Mouse (Mus musculus) limb, embryonic 13.5 days (tissue): Measurements from ENCODE around the gene Gm7029. TPM values are rescaled to one million over a fixed set of nuclear protein-coding genes. Genes with fewer than 3 reads are reported as not detected.
"Not testable (repeated sequence)": the region's sequence is repeated elsewhere in the genome, so short reads cannot be mapped to it uniquely, and the experiment has no call there.

ENCODE experiments used
- ATAC-seq: fragments of 200-750 bp; cut with Nextera tagmentation; 2 replicates; pipeline ENCODE4 v1.8.0; 2017; ENCODE audit warnings: low read depth, moderate number of reproducible peaks, moderate TSS enrichment; ENCODE audit not compliant: low FRiP score
- H3K27ac ChIP-seq: fragments of 300-500 bp; sonication (generic); 2 replicates; pipeline ENCODE4 v1.5.1; 2015; ENCODE audit warnings: inconsistent platforms, mild to moderate bottlenecking, moderate library complexity
- H3K27me3 ChIP-seq: fragments of 300-500 bp; sonication (generic); 2 replicates; pipeline ENCODE4 v1.6.1; 2015; ENCODE audit warnings: mild to moderate bottlenecking, inconsistent platforms
- H3K36me3 ChIP-seq: fragments of 300-500 bp; sonication (generic); 2 replicates; pipeline ENCODE4 v1.6.1; 2015; ENCODE audit warnings: inconsistent platforms, mild to moderate bottlenecking, moderate library complexity
- H3K4me1 ChIP-seq: fragments of 300-500 bp; sonication (generic); 2 replicates; pipeline ENCODE4 v1.6.1; 2015; ENCODE audit warnings: inconsistent platforms
- H3K4me2 ChIP-seq: fragments of 300-500 bp; sonication (generic); replicated peaks from 2 replicates; pipeline ENCODE4 v1.6.1; 2015; ENCODE audit warnings: inconsistent platforms, mild to moderate bottlenecking, moderate library complexity
- H3K4me3 ChIP-seq: fragments of 300-500 bp; sonication (generic); 2 replicates; pipeline ENCODE4 v1.5.1; 2015; ENCODE audit warnings: moderate library complexity, mild to moderate bottlenecking, inconsistent platforms
- H3K9ac ChIP-seq: fragments of 300-500 bp; sonication (generic); 2 replicates; pipeline ENCODE4 v1.6.1; 2015; ENCODE audit warnings: mild to moderate bottlenecking, inconsistent platforms
- H3K9me3 ChIP-seq: fragments of 300-500 bp; sonication (generic); 2 replicates; pipeline ENCODE4 v1.6.1; 2016; ENCODE audit warnings: inconsistent platforms
- WGBS: fragments of 180-500 bp; shearing (Covaris S2); methylation state at CpG from one replicate; pipeline ENCODE4 v1.1.7; 2015; 5-methylcytosine and 5-hydroxymethylcytosine counted together
- polyA plus RNA-seq: library from polyadenylated mRNA; unstranded; fragments of >200 nt; fragmentation: Nextera tagmentation; extraction: Ambion mirVana; gene quantifications from 2 replicates; pipeline ENCODE4 v1.2.1, GENCODE M21; 2015

Gene Gm7029
- polyA plus RNA-seq, 1 experiment from 2014 or later: not detected

- Histone ChIP-seq H3K36me3 (no peaks in the 10 kb centered on the region), H3K27ac (no peak overlapping the region), H3K4me3 (no peak overlapping the region), H3K4me2 (no peak overlapping the region), H3K4me1 (no peaks in the 10 kb centered on the region), H3K9me3 (no peaks in the 10 kb centered on the region), H3K27me3 (no peaks in the 10 kb centered on the region), H3K9ac (no peak overlapping the region)
- ATAC-seq: no peak
- 38% methylated on average over 9 of the region's 9 CpGs for WGBS
Observed at GRCm38 (mm10) chr17:33865330-33866030, 8.2 kb upstream of the Gm7029 start.

- Histone ChIP-seq H3K9me3 (no peaks in the 10 kb centered on the region), H3K27ac (no peak overlapping the region), H3K4me1 (no peaks in the 10 kb centered on the region), H3K4me3 (no peak overlapping the region), H3K4me2 (no peak overlapping the region), H3K27me3 (no peaks in the 10 kb centered on the region), H3K36me3 (peaks cover 37% of the 10 kb centered on the region), H3K9ac (no peak overlapping the region)
- 87% methylated on average over 11 of the region's 11 CpGs for WGBS
- no peak for ATAC-seq
Observed at GRCm38 (mm10) chr17:33874411-33874810, 774 bp downstream of the Gm7029 start.

GRCm38 (mm10) chr17:33875797-33876196 is 2.2 kb downstream of the Gm7029 start:
- 81% methylated on average over 5 of the region's 5 CpGs for WGBS
- not testable (repeated sequence) for H3K9ac ChIP-seq, H3K27me3 ChIP-seq, H3K4me3 ChIP-seq, H3K4me2 ChIP-seq, H3K27ac ChIP-seq, ATAC-seq, H3K4me1 ChIP-seq, H3K9me3 ChIP-seq
- peaks cover 47% of the 10 kb centered on the region for H3K36me3 ChIP-seq

GRCm38 (mm10) chr17:33884320-33884719 is 10.7 kb downstream of the Gm7029 start:
- H3K36me3 ChIP-seq: peaks cover 56% of the 10 kb centered on the region
- WGBS: 96% methylated on average over 9 of the region's 11 CpGs

GRCm38 (mm10) chr17:33887802-33888201 is 14.2 kb downstream of the Gm7029 start:
- 53% methylated on average over 2 of the region's 2 CpGs for WGBS
- not testable (repeated sequence) for H3K9me3 ChIP-seq, H3K27me3 ChIP-seq, ATAC-seq, H3K4me3 ChIP-seq, H3K27ac ChIP-seq, H3K9ac ChIP-seq
- H3K4me2 ChIP-seq: peak overlapping the region; percentile 72
- peaks cover 22% of the 10 kb centered on the region for H3K4me1 ChIP-seq
- H3K36me3 ChIP-seq: peaks cover 31% of the 10 kb centered on the region

More at GRCm38 (mm10) chr17:33884320-33884719, 10.7 kb downstream of the Gm7029 start:
- not testable (repeated sequence) for H3K27ac ChIP-seq, H3K9me3 ChIP-seq, H3K27me3 ChIP-seq, H3K4me3 ChIP-seq, H3K9ac ChIP-seq, H3K4me2 ChIP-seq, ATAC-seq
- H3K4me1 ChIP-seq: peaks cover 17% of the 10 kb centered on the region

- 0 out of 2 replicates have a peak overlapping the region, but pooled peaks have one; percentile 5 for H3K4me3 ChIP-seq
- peaks cover 22% of the 10 kb centered on the region for H3K4me1 ChIP-seq
- H3K4me2 ChIP-seq: peak overlapping the region; percentile 72
- not testable (repeated sequence) for H3K9me3 ChIP-seq, H3K9ac ChIP-seq, H3K27ac ChIP-seq, ATAC-seq, H3K27me3 ChIP-seq
- peaks cover 28% of the 10 kb centered on the region for H3K36me3 ChIP-seq
Observed at GRCm38 (mm10) chr17:33888230-33888629, 14.6 kb downstream of the Gm7029 start.

GRCm38 (mm10) chr17:33889941-33890532 is 16.4 kb downstream of the Gm7029 start:
- not testable (repeated sequence) for H3K9me3 ChIP-seq, H3K27me3 ChIP-seq, H3K27ac ChIP-seq
- H3K4me1 ChIP-seq: peaks cover 22% of the 10 kb centered on the region
- H3K4me3 ChIP-seq: peak overlapping the region; percentile 64
- H3K36me3 ChIP-seq: peaks cover 15% of the 10 kb centered on the region
- under 1% methylated on average over 40 of the region's 44 CpGs for WGBS
- ATAC-seq: peak; percentile 13
- peak overlapping the region; percentile 72 for H3K4me2 ChIP-seq
- peak overlapping the region; percentile 77 for H3K9ac ChIP-seq

- peak; percentile 100 for ATAC-seq
- H3K9me3 ChIP-seq: no peaks in the 10 kb centered on the region
- no peak within 1 kb of the TSS for H3K27ac ChIP-seq
Observed at GRCm38 (mm10) chr17:33890533-33891059, 17.0 kb downstream of the Gm7029 start, which contains the start of gene Kifc1. TSS of gene Kifc1 (minus strand) at chr17:33890661.

GRCm38 (mm10) chr17:33891357-33891756 is 17.7 kb downstream of the Gm7029 start:
- ATAC-seq: no peak

More at GRCm38 (mm10) chr17:33890533-33891059, 17.0 kb downstream of the Gm7029 start, which contains the start of gene Kifc1:
- H3K27me3 ChIP-seq: no peaks in the 10 kb centered on the region
- peak within 1 kb of the TSS; percentile 64 for H3K4me3 ChIP-seq
- H3K4me2 ChIP-seq: peak within 1 kb of the TSS; percentile 72
- H3K9ac ChIP-seq: peak within 1 kb of the TSS; percentile 77
- WGBS: under 1% methylated on average over 49 of the region's 49 CpGs
- peaks cover 22% of the 10 kb centered on the region for H3K4me1 ChIP-seq
- peaks cover 12% of the 10 kb centered on the region for H3K36me3 ChIP-seq

GRCm38 (mm10) chr17:33891892-33892291 is 18.3 kb downstream of the Gm7029 start:
- H3K4me1 ChIP-seq: peaks cover 22% of the 10 kb centered on the region
- H3K4me3 ChIP-seq, H3K9me3 ChIP-seq, H3K27ac ChIP-seq, H3K36me3 ChIP-seq, H3K9ac ChIP-seq, H3K27me3 ChIP-seq, ATAC-seq, H3K4me2 ChIP-seq: not testable (repeated sequence)
- 68% methylated on average over 6 of the region's 6 CpGs for whole genome bisulfite sequencing

More at GRCm38 (mm10) chr17:33891357-33891756, 17.7 kb downstream of the Gm7029 start:
- H3K36me3 ChIP-seq: peaks cover 4% of the 10 kb centered on the region
- H3K4me1 ChIP-seq: peaks cover 22% of the 10 kb centered on the region
- H3K9me3 ChIP-seq: no peaks in the 10 kb centered on the region
- H3K27me3 ChIP-seq: no peaks in the 10 kb centered on the region
- no peak overlapping the region for H3K27ac ChIP-seq
- H3K4me2 ChIP-seq: no peak overlapping the region
- WGBS: 66% methylated on average over 2 of the region's 2 CpGs
- H3K9ac ChIP-seq: no peak overlapping the region
- H3K4me3 ChIP-seq: no peak overlapping the region

- no peak for ATAC-seq
- Histone ChIP-seq H3K4me3 (no peak overlapping the region), H3K9ac (no peak overlapping the region), H3K27ac (no peak overlapping the region), H3K36me3 (no peaks in the 10 kb centered on the region), H3K4me1 (peaks cover 22% of the 10 kb centered on the region), H3K4me2 (no peak overlapping the region), H3K9me3 (no peaks in the 10 kb centered on the region), H3K27me3 (no peaks in the 10 kb centered on the region)
- 23% methylated on average over 7 of the region's 7 CpGs for WGBS
Observed at GRCm38 (mm10) chr17:33892429-33892828, 18.8 kb downstream of the Gm7029 start.

- H3K4me1 ChIP-seq: peaks cover 18% of the 10 kb centered on the region
- 79% methylated on average over 4 of the region's 4 CpGs for WGBS
- H3K9ac ChIP-seq, H3K4me3 ChIP-seq, H3K4me2 ChIP-seq, H3K27ac ChIP-seq, H3K27me3 ChIP-seq, H3K36me3 ChIP-seq, ATAC-seq, H3K9me3 ChIP-seq: not testable (repeated sequence)
Observed at GRCm38 (mm10) chr17:33893011-33893410, 19.4 kb downstream of the Gm7029 start.
